Mouse (Mus musculus) myocyte (in vitro differentiated cells): ENCODE data around the gene Camk1. TPM values are rescaled to one million over a fixed set of nuclear protein-coding genes. Genes with fewer than 3 reads are reported as not detected.

Source experiments
- H3K27me3 ChIP-seq: one replicate; pipeline ENCODE4 v1.6.1; 2011; ENCODE audit not compliant: control insufficient read depth, insufficient read depth, insufficient read length
- H3K36me3 ChIP-seq: one replicate; pipeline ENCODE4 v1.6.1; 2011; ENCODE audit not compliant: control insufficient read depth, insufficient read depth
- H3K4me2 ChIP-seq: one replicate; pipeline ENCODE4 v1.6.1; 2011; ENCODE audit warnings: low read depth, control low read depth
- H3K4me3 ChIP-seq: one replicate; pipeline ENCODE4 v1.5.1; 2011; ENCODE audit warnings: mild to moderate bottlenecking, control low read depth, moderate library complexity
- H3K79me2 ChIP-seq: one replicate; pipeline ENCODE4 v1.6.1; 2011; ENCODE audit not compliant: control insufficient read depth, insufficient read depth
- H3ac ChIP-seq: one replicate; pipeline ENCODE4 v1.6.1; 2011; ENCODE audit not compliant: control insufficient read depth, insufficient read length
- CEBPB ChIP-seq: IDR thresholded peaks from 2 replicates; pipeline ENCODE4 v1.6.1; 2011; ENCODE audit warnings: mild to moderate bottlenecking, moderate library complexity; ENCODE audit not compliant: poor library complexity, insufficient read depth, severe bottlenecking
- E2F4 ChIP-seq: IDR thresholded peaks from one replicate; pipeline ENCODE4 v1.6.1; 2011; ENCODE audit warnings: mild to moderate bottlenecking, control low read depth, moderate library complexity; ENCODE audit not compliant: insufficient read depth
- MAX ChIP-seq: IDR thresholded peaks from one replicate; pipeline ENCODE4 v1.6.1; 2011; ENCODE audit warnings: low read depth, mild to moderate bottlenecking, control low read depth
- MYOD1 ChIP-seq, 3 experiments: IDR thresholded peaks; one replicate each; pipeline ENCODE4 v1.6.1; 2011; ENCODE audit warnings: control low read depth in 2 of 3, low read depth in 2 of 3, mild to moderate bottlenecking in 2 of 3, moderate library complexity in 1 of 3; ENCODE audit not compliant: insufficient read length in 2 of 3, control insufficient read depth in 1 of 3
- MYOG ChIP-seq, 3 experiments: IDR thresholded peaks; one replicate each; pipeline ENCODE4 v1.6.1; 2011; ENCODE audit warnings: control low read depth in 2 of 3, low read depth in 2 of 3, mild to moderate bottlenecking in 2 of 3; ENCODE audit not compliant: insufficient read length in 2 of 3, control insufficient read depth in 1 of 3, insufficient read depth in 1 of 3
- POLR2A ChIP-seq: IDR thresholded peaks from one replicate; pipeline ENCODE4 v1.6.1; 2011; ENCODE audit warnings: low read depth, mild to moderate bottlenecking, control low read depth, moderate library complexity; ENCODE audit not compliant: insufficient read length
- POLR2AphosphoS2 ChIP-seq: IDR thresholded peaks from one replicate; pipeline ENCODE4 v1.6.1; 2011; ENCODE audit warnings: low read depth, control low read depth; ENCODE audit not compliant: insufficient read length
- REST ChIP-seq: IDR thresholded peaks from one replicate; pipeline ENCODE4 v1.6.1; 2011; ENCODE audit warnings: mild to moderate bottlenecking, control low read depth, moderate library complexity; ENCODE audit not compliant: insufficient read depth, insufficient read length
- SRF ChIP-seq: IDR thresholded peaks from one replicate; pipeline ENCODE4 v1.6.1; 2011; ENCODE audit warnings: low read depth; ENCODE audit not compliant: control insufficient read depth, insufficient read length
- TCF12 ChIP-seq: IDR thresholded peaks from one replicate; pipeline ENCODE4 v1.6.1; 2011; ENCODE audit warnings: mild to moderate bottlenecking, control low read depth; ENCODE audit not compliant: poor library complexity, insufficient read depth, severe bottlenecking
- TCF3 ChIP-seq: IDR thresholded peaks from one replicate; pipeline ENCODE4 v1.6.1; 2011; ENCODE audit warnings: low read depth, control low read depth; ENCODE audit not compliant: insufficient read length
- USF1 ChIP-seq: IDR thresholded peaks from one replicate; pipeline ENCODE4 v1.6.1; 2011; ENCODE audit warnings: low read depth, mild to moderate bottlenecking, control low read depth, moderate library complexity
- polyA plus RNA-seq: library from polyadenylated mRNA; unstranded; fragments of >200 nt; fragmentation: generic; extraction: Trizol; gene quantifications from one replicate; pipeline ENCODE4 v1.2.1, GENCODE M21; 2012; ENCODE audit warnings: missing spikeins

Camk1 gene
- polyA plus RNA-seq, 1 experiment, result 44.5 TPM

GRCm38 (mm10) chr6:113306986-113307349 lies 36.8 kb downstream of the Camk1 start, which contains the start of gene Brpf1:
Brpf1 (plus strand) TSS chr6:113307137.
- peaks cover 47% of the 10 kb centered on the region for H3K79me2 ChIP-seq
- H3K27me3 ChIP-seq, result peaks cover 8% of the 10 kb centered on the region
- H3K36me3 ChIP-seq, result peaks cover 6% of the 10 kb centered on the region
- H3ac ChIP-seq, result peak within 1 kb of the TSS; percentile 75
- H3K4me3 ChIP-seq, result peak within 1 kb of the TSS; percentile 90
- TF ChIP-seq MYOD1 (IDR thresholded peaks at IDR 0.05; ENCODE audit: control insufficient read depth in 1 of 3, insufficient read length in 2 of 3, low read depth in 2 of 3) (peak in 1 of 3 experiments; percentile 27), CEBPB (no peak), MYOG (IDR thresholded peaks at IDR 0.05; ENCODE audit: control insufficient read depth in 1 of 3, insufficient read depth in 1 of 3, insufficient read length in 2 of 3, low read depth in 2 of 3) (no peak), E2F4 (no peak), USF1 (no peak), REST (peak; percentile 25), POLR2AphosphoS2 (peak; percentile 90), TCF3 (no peak), MAX (no peak), POLR2A (peak; percentile 87), SRF (no peak), TCF12 (no peak)
- H3K4me2 ChIP-seq, result peak within 1 kb of the TSS; percentile 97

- peak overlapping the region; percentile 90 for H3K4me3 ChIP-seq
- H3K79me2 ChIP-seq, result peaks cover 42% of the 10 kb centered on the region
- no peak for TF ChIP-seq MAX
- TF ChIP-seq POLR2AphosphoS2, result no peak
- TF ChIP-seq MYOG (IDR thresholded peaks at IDR 0.05; ENCODE audit: control insufficient read depth in 1 of 3, insufficient read depth in 1 of 3, insufficient read length in 2 of 3, low read depth in 2 of 3), result peak in 1 of 3 experiments; percentile 34
- TF ChIP-seq TCF3, result no peak
- TF ChIP-seq POLR2A, result peak; percentile 46
- no peak for TF ChIP-seq USF1
- TF ChIP-seq CEBPB, result no peak
- TF ChIP-seq REST, result no peak
- TF ChIP-seq MYOD1 (IDR thresholded peaks at IDR 0.05; ENCODE audit: control insufficient read depth in 1 of 3, insufficient read length in 2 of 3, low read depth in 2 of 3), result peak in 1 of 3 experiments; percentile 39
- TF ChIP-seq SRF, result peak; percentile 90
- no peak for TF ChIP-seq TCF12
- peaks cover 8% of the 10 kb centered on the region for H3K27me3 ChIP-seq
- peak overlapping the region; percentile 97 for H3K4me2 ChIP-seq
- H3K36me3 ChIP-seq, result peaks cover 5% of the 10 kb centered on the region
- peak overlapping the region; percentile 75 for H3ac ChIP-seq
These were observed 37.3 kb downstream of the Camk1 start for GRCm38 (mm10) chr6:113306322-113306985.

DNA sequence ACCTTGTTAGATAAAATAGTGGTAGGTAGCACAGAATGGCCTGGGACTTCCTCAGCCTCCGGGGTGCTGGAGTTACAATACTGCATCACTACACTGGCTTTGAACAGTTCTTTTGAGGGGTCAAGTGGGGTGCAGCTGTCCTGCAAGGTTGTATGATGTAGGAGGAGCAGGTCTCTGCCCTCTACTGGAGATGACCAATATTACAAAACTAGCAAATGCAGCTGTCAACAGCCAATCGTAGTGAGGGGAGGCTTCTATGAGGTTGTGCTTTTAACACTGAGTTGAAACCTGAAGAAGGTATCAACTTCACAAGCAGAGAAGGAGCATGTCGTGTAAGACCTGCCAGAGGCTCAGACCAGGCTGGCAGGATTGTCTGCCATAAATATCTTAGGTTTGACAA lies 41.5 kb downstream of the Camk1 start:
- H3K27me3 ChIP-seq, result peaks cover 8% of the 10 kb centered on the region
- TF ChIP-seq REST (no peak), CEBPB (no peak), TCF3 (no peak), USF1 (no peak), MYOG (IDR thresholded peaks at IDR 0.05; ENCODE audit: control insufficient read depth in 1 of 3, insufficient read depth in 1 of 3, insufficient read length in 2 of 3, low read depth in 2 of 3) (peak in 1 of 3 experiments; percentile 73), MYOD1 (IDR thresholded peaks at IDR 0.05; ENCODE audit: control insufficient read depth in 1 of 3, insufficient read length in 2 of 3, low read depth in 2 of 3) (peak; percentile 83 to 89 (median 86))
- H3K36me3 ChIP-seq, result no peaks in the 10 kb centered on the region
- no peak overlapping the region for H3K4me2 ChIP-seq
- H3ac ChIP-seq, result no peak overlapping the region
- no peaks in the 10 kb centered on the region for H3K79me2 ChIP-seq
- H3K4me3 ChIP-seq, result no peak overlapping the region

- Histone ChIP-seq H3K79me2 (no peaks in the 10 kb centered on the region), H3ac (no peak overlapping the region), H3K36me3 (no peaks in the 10 kb centered on the region), H3K27me3 (peaks cover 8% of the 10 kb centered on the region), H3K4me2 (no peak overlapping the region), H3K4me3 (no peak overlapping the region)
- no peak for TF ChIP-seq POLR2AphosphoS2
- no peak for TF ChIP-seq USF1
- no peak for TF ChIP-seq TCF12
- no peak for TF ChIP-seq SRF
- TF ChIP-seq MYOD1 (IDR thresholded peaks at IDR 0.05; ENCODE audit: control insufficient read depth in 1 of 3, insufficient read length in 2 of 3, low read depth in 2 of 3), result no peak
- TF ChIP-seq POLR2A, result no peak
- no peak for TF ChIP-seq TCF3
- TF ChIP-seq CEBPB, result no peak
- TF ChIP-seq MAX, result no peak
- TF ChIP-seq REST, result no peak
These were observed 42.4 kb downstream of the Camk1 start for GRCm38 (mm10) chr6:113301350-113301749.

GRCm38 (mm10) chr6:113296639-113297038 lies 47.1 kb downstream of the Camk1 start:
- Histone ChIP-seq H3K4me3 (no peak overlapping the region), H3K4me2 (no peak overlapping the region), H3K36me3 (no peaks in the 10 kb centered on the region), H3ac (no peak overlapping the region), H3K79me2 (no peaks in the 10 kb centered on the region), H3K27me3 (no peaks in the 10 kb centered on the region)
- TF ChIP-seq POLR2AphosphoS2 (no peak), SRF (no peak), CEBPB (no peak), E2F4 (no peak)
